ENCODE assay signal across 22 mouse cellular contexts in genomic region chr9:16246741-16247140, GRCm38 (mm10).
"Had no signal": no experiment of that assay in that cellular context is flagged by ENCODE, and none has a peak within 500 bp of the region (broad histone marks: within the 10 kb centered on the region; RNA-seq: fewer than 3 reads in every experiment).

No protein-coding gene starts in this region.

- ATAC-seq: inflammation-experienced regulatory T-cells, adult 6 months; intestine, embryonic 15.5 days; intestine, postnatal 0 days; liver, embryonic 12.5 days had no signal

- H3K9me3 ChIP-seq: intestine, embryonic 15.5 days; limb, embryonic 13.5 days; limb, embryonic 15.5 days; liver, embryonic 12.5 days had no signal

- H3K4me1 ChIP-seq: intestine, embryonic 15.5 days; limb, embryonic 15.5 days; liver, embryonic 12.5 days had no signal

- H3K27ac ChIP-seq: heart, adult 2 months; hindbrain, embryonic 14.5 days; intestine, embryonic 15.5 days; limb, embryonic 13.5 days; limb, embryonic 15.5 days; liver, embryonic 12.5 days; liver, embryonic 14.5 days had no signal

- H3K4me2 ChIP-seq: heart, embryonic 11.5 days; hindbrain, embryonic 14.5 days; intestine, embryonic 15.5 days; limb, embryonic 13.5 days; limb, embryonic 15.5 days; liver, embryonic 12.5 days had no signal

- H3K36me3 ChIP-seq: intestine, embryonic 15.5 days; limb, embryonic 13.5 days; limb, embryonic 15.5 days; liver, embryonic 12.5 days had no signal

- H3K27me3 ChIP-seq: intestine, embryonic 15.5 days; limb, embryonic 13.5 days; limb, embryonic 15.5 days; liver, embryonic 12.5 days had no signal

- H3K4me3 ChIP-seq: heart, adult 2 months; intestine, embryonic 15.5 days; limb, embryonic 13.5 days; limb, embryonic 15.5 days; liver, embryonic 12.5 days had no signal

- H3K9ac ChIP-seq: hindbrain, embryonic 14.5 days; intestine, embryonic 15.5 days; limb, embryonic 13.5 days; limb, embryonic 15.5 days; liver, embryonic 12.5 days; liver, embryonic 14.5 days had no signal

- DNase-seq: gastrocnemius, postnatal 14 days; gastrocnemius, postnatal 36 days; heart, adult 11 months; heart, adult 2 months; heart, postnatal 10 days; heart, postnatal 4 days; kidney, adult 18-20 months; kidney, adult 8-10 months; kidney, postnatal 10 days; kidney, postnatal 25 days; layer of hippocampus, adult 9-11 months; layer of hippocampus, postnatal 36 days; left cerebral cortex, postnatal 4 days had no signal
